27 mouse cellular contexts compared by ENCODE assay signal in genomic region chr1:179991660-179992235, GRCm38 (mm10). TPM values are rescaled to one million over a fixed set of nuclear protein-coding genes. Genes with fewer than 3 reads are reported as not detected.
A peak's percentile ranks its signal among the peaks of the same experiment; 100 is the strongest.
DNase-seq lines count a peak whose midpoint lies in the region; ATAC-seq and TF ChIP-seq lines count a peak whose summit lies in the region.
"Had no signal": no experiment of that assay in that cellular context is flagged by ENCODE, and none has a peak within 500 bp of the region (broad histone marks: within the 10 kb centered on the region; RNA-seq: fewer than 3 reads in every experiment).

No protein-coding gene starts in this region.

- no peak overlapping the region for H3K4me3 ChIP-seq in kidney, postnatal 0 days (replicated peaks; ENCODE audit: low read depth, low read length)
- no peak overlapping the region for H3K4me3 ChIP-seq in intestine, embryonic 15.5 days (replicated peaks)
- no peak overlapping the region for H3K4me3 ChIP-seq in liver, postnatal 0 days (ENCODE audit: low read depth, low read length)
- H3K4me3 ChIP-seq: forebrain, embryonic 13.5 days; heart, embryonic 13.5 days; hindbrain, embryonic 12.5 days; limb, embryonic 13.5 days; lung, embryonic 15.5 days; neural tube, embryonic 15.5 days had no signal

- H3K9me3 ChIP-seq in kidney, postnatal 0 days (replicated peaks; ENCODE audit: low read length), result no peaks in the 10 kb centered on the region
- no peaks in the 10 kb centered on the region for H3K9me3 ChIP-seq in intestine, embryonic 15.5 days
- no peaks in the 10 kb centered on the region for H3K9me3 ChIP-seq in liver, postnatal 0 days (ENCODE audit: low read length)
- H3K9me3 ChIP-seq: forebrain, embryonic 13.5 days; G1E; heart, embryonic 13.5 days; hindbrain, embryonic 12.5 days; limb, embryonic 13.5 days; lung, embryonic 15.5 days; neural tube, embryonic 15.5 days had no signal

- peak; percentile 35 for DNase-seq in kidney, postnatal 0 days (ENCODE audit: low spot score)
- DNase-seq in kidney, adult 11 months, result no peak
- DNase-seq in 416B (ENCODE audit: low read depth), result peak; percentile 57
- no peak for DNase-seq in liver, postnatal 0 days
- no peak for DNase-seq in gastrocnemius, adult 18-20 months (ENCODE audit: low spot score)
- no peak for DNase-seq in right cerebral cortex, postnatal 36 days (ENCODE audit: low spot score in 2 of 2)
- DNase-seq: adrenal gland, adult 2 months; embryo, embryonic 11 days; gastrocnemius, postnatal 10 days; heart, postnatal 14 days; kidney, adult 9 months; kidney, postnatal 25 days; layer of hippocampus, adult 9-11 months; thymus, adult 2 months; thymus, postnatal 4 days had no signal

- no peak for TF ChIP-seq CTCF in kidney, postnatal 0 days (IDR thresholded peaks at IDR 0.05; ENCODE audit: low read depth)
- TF ChIP-seq CTCF in liver, postnatal 0 days (IDR thresholded peaks at IDR 0.05; ENCODE audit: low read depth), result no peak

- no peaks in the 10 kb centered on the region for H3K36me3 ChIP-seq in kidney, postnatal 0 days (ENCODE audit: insufficient read depth, low read length)
- H3K36me3 ChIP-seq in intestine, embryonic 15.5 days, result no peaks in the 10 kb centered on the region
- no peaks in the 10 kb centered on the region for H3K36me3 ChIP-seq in liver, postnatal 0 days (replicated peaks; ENCODE audit: insufficient read depth, low read length)
- H3K36me3 ChIP-seq: heart, embryonic 13.5 days; hindbrain, embryonic 12.5 days; lung, embryonic 15.5 days; neural tube, embryonic 15.5 days had no signal

- no peak overlapping the region for H3K9ac ChIP-seq in kidney, postnatal 0 days (ENCODE audit: low read depth, low read length)
- no peak overlapping the region for H3K9ac ChIP-seq in intestine, embryonic 15.5 days
- no peak overlapping the region for H3K9ac ChIP-seq in liver, postnatal 0 days (replicated peaks)
- H3K9ac ChIP-seq: forebrain, embryonic 13.5 days; heart, embryonic 13.5 days; hindbrain, embryonic 12.5 days; limb, embryonic 13.5 days; lung, embryonic 15.5 days; neural tube, embryonic 15.5 days had no signal

- H3K27ac ChIP-seq in kidney, postnatal 0 days, result no peak overlapping the region
- H3K27ac ChIP-seq in intestine, embryonic 15.5 days, result no peak overlapping the region
- no peak overlapping the region for H3K27ac ChIP-seq in liver, postnatal 0 days (ENCODE audit: low read depth)
- H3K27ac ChIP-seq: forebrain, embryonic 13.5 days; heart, embryonic 13.5 days; hindbrain, embryonic 12.5 days; limb, embryonic 13.5 days; lung, embryonic 15.5 days; macrophage; neural tube, embryonic 15.5 days; stomach, postnatal 0 days had no signal

- no peak for TF ChIP-seq EP300 in liver, postnatal 0 days (IDR thresholded peaks at IDR 0.05; ENCODE audit: low read depth)

- no peaks in the 10 kb centered on the region for H3K4me1 ChIP-seq in kidney, postnatal 0 days (replicated peaks; ENCODE audit: insufficient read depth, low read length)
- no peaks in the 10 kb centered on the region for H3K4me1 ChIP-seq in intestine, embryonic 15.5 days (replicated peaks)
- H3K4me1 ChIP-seq in liver, postnatal 0 days (ENCODE audit: insufficient read depth), result no peaks in the 10 kb centered on the region
- H3K4me1 ChIP-seq: hindbrain, embryonic 12.5 days; neural tube, embryonic 15.5 days had no signal

- no peak for ATAC-seq in kidney, postnatal 0 days (replicated peaks; ENCODE audit: low FRiP score, low read depth)
- ATAC-seq in intestine, embryonic 15.5 days, result peak; percentile 94
- no peak for ATAC-seq in liver, postnatal 0 days
- ATAC-seq: forebrain, embryonic 13.5 days had no signal

- WGBS in kidney, postnatal 0 days, result 57% methylated on average over 6 of the region's 6 CpGs
- 28% methylated on average over 6 of the region's 6 CpGs for WGBS in intestine, embryonic 15.5 days
- 40% methylated on average over 6 of the region's 6 CpGs for WGBS in liver, postnatal 0 days (ENCODE audit: insufficient replicate concordance)

- H3K4me2 ChIP-seq in kidney, postnatal 0 days (ENCODE audit: low read length), result peak overlapping the region; percentile 7; the same call in 1 of the 2 replicates
- H3K4me2 ChIP-seq in intestine, embryonic 15.5 days (replicated peaks), result no peak overlapping the region
- H3K4me2 ChIP-seq in liver, postnatal 0 days (ENCODE audit: low read depth, low read length), result peak overlapping the region; percentile 42; the same call in 1 of the 2 replicates
- H3K4me2 ChIP-seq: forebrain, embryonic 13.5 days; heart, embryonic 13.5 days; hindbrain, embryonic 12.5 days; limb, embryonic 13.5 days; lung, embryonic 15.5 days; midbrain, embryonic 11.5 days; neural tube, embryonic 15.5 days had no signal

- no peaks in the 10 kb centered on the region for H3K27me3 ChIP-seq in kidney, postnatal 0 days (ENCODE audit: insufficient read depth, low read length)
- H3K27me3 ChIP-seq in intestine, embryonic 15.5 days (replicated peaks), result no peaks in the 10 kb centered on the region
- H3K27me3 ChIP-seq in liver, postnatal 0 days (ENCODE audit: insufficient read depth, low read length), result no peaks in the 10 kb centered on the region
- H3K27me3 ChIP-seq: CH12.LX; forebrain, embryonic 13.5 days; heart, embryonic 13.5 days; hindbrain, embryonic 12.5 days; limb, embryonic 13.5 days; lung, embryonic 15.5 days; neural tube, embryonic 15.5 days had no signal

RNA-seq across cellular contexts. Expression of gene Cdc42bpa, which starts 31.5 kb away (rescaled TPM):
- 15.8 and 17.4 TPM in 2 replicates for polyA plus RNA-seq in kidney, postnatal 0 days (2015; fragmentation: Nextera tagmentation; extraction: Ambion mirVana)
- polyA plus RNA-seq in intestine, embryonic 15.5 days (2015; fragmentation: Nextera tagmentation; extraction: Ambion mirVana), result 12.2 and 12.4 TPM in 2 replicates
- polyA plus RNA-seq in liver, postnatal 0 days (2015; fragmentation: Nextera tagmentation; extraction: Ambion mirVana), result 3.5 TPM in 2 replicates
- 10 to 100 TPM; 19.1 to 25.7 TPM for total RNA-seq in gastrocnemius, adult 18-20 months (2021)

Comparison
In these comparisons a context has a peak if more than half of its experiments do, and no peak if none do; other contexts are left out.
1. DNase-seq: peak in kidney, postnatal 0 days (single experiment) and 416B (single experiment); none in kidney, adult 11 months (single experiment), liver, postnatal 0 days (single experiment), gastrocnemius, adult 18-20 months (single experiment) and right cerebral cortex, postnatal 36 days (0 of 2).